Mouse (Mus musculus): ENCODE results near the gene Rad9b.

DNA sequence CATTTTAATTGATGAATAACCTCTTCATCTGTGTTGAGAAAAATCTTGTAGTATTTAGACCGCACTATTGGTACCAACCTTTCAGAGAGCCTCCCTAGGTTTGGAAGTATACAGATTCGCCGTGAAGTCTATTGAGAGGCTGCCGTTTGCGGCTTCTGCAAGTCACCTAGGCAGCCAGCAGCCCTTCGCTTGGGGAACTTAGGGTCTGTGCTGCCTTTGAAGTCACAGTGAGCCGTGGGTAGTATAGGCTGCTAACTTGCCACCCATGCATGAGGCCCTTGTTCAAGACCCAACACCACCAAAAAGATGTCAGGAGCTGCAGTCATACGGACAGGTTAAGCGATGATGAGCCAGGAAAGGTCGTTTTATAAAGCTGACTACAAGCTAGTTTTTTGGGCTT lies 67.8 kb downstream of the Rad9b start:
- no peak for TF ChIP-seq CTCF (IDR thresholded peaks at IDR 0.05; ENCODE audit: extremely low read depth, insufficient read depth, low read length)
- TF ChIP-seq POLR2A (IDR thresholded peaks at IDR 0.05; ENCODE audit: extremely low read depth, insufficient read depth, low read length): no peak
